Mouse (Mus musculus): ENCODE measurements around the gene Anks1. TPM values are rescaled to one million over a fixed set of nuclear protein-coding genes. Genes with fewer than 3 reads are reported as not detected.
"Not testable (repeated sequence)": the region's sequence is repeated elsewhere in the genome, so short reads cannot be mapped to it uniquely, and the experiment has no call there.

The Anks1 gene
- polyA plus RNA-seq, 1 experiment from 2014 or later: 67.3 TPM

DNA sequence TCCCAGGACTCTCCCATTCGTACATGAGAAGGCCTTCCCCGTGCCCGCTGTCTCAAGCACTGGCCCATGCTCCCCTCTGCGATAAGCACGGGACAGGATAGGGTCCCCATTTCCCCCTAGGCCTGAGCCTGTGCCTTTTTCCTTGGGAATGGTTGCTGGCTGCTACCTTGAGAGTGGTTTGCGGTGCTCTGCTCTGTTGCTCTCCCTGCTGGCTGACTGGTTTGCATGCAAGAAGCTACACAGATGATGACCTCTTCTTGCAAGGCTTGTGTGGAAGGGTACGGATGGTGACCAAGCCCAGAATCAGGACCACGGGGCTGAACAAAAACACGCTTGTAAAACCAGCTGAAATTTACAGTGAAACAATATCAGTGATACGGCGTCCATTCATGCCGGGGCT lies 75.3 kb downstream of the Anks1 start:
- peaks cover 51% of the 10 kb centered on the region for H3K36me3 ChIP-seq
- no peak overlapping the region for H3K4me3 ChIP-seq (replicated peaks)
- no peak overlapping the region for H3K9ac ChIP-seq (replicated peaks)
- no peak for ATAC-seq
- no peaks in the 10 kb centered on the region for H3K27me3 ChIP-seq
- no peak overlapping the region for H3K27ac ChIP-seq
- H3K9me3 ChIP-seq: no peaks in the 10 kb centered on the region
- no peak overlapping the region for H3K4me2 ChIP-seq (replicated peaks)
- 94% methylated on average over 12 of the region's 12 CpGs for WGBS
- no peaks in the 10 kb centered on the region for H3K4me1 ChIP-seq (replicated peaks)

DNA sequence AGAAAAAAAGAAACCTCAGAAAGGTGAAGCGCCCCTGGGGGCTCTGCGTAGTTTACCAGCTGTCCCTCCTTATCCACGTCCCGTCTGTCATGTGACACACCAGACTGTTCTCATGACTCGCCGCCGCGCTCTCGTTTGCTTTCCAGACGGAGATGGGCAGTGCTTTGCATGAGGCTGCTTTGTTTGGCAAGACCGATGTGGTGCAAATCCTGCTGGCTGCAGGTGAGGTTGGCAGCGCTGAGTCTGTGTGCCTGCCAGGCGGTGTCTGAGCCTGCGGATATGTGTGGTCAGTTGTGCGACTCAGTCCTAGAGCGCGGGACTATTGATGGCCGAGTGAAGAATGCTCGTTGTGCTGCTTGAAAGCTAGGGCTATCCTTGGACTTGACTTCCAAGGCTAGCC lies 77.0 kb downstream of the Anks1 start:
- Histone ChIP-seq H3K4me1 (replicated peaks) (0 out of 2 replicates have a peak, but pooled peaks cover 4% of the 10 kb centered on the region), H3K36me3 (peaks cover 50% of the 10 kb centered on the region), H3K9ac (replicated peaks) (no peak overlapping the region), H3K27ac (no peak overlapping the region), H3K4me2 (replicated peaks) (no peak overlapping the region), H3K27me3 (no peaks in the 10 kb centered on the region), H3K4me3 (replicated peaks) (no peak overlapping the region), H3K9me3 (no peaks in the 10 kb centered on the region)
- ATAC-seq: no peak
- 94% methylated on average over 19 of the region's 19 CpGs for WGBS

DNA sequence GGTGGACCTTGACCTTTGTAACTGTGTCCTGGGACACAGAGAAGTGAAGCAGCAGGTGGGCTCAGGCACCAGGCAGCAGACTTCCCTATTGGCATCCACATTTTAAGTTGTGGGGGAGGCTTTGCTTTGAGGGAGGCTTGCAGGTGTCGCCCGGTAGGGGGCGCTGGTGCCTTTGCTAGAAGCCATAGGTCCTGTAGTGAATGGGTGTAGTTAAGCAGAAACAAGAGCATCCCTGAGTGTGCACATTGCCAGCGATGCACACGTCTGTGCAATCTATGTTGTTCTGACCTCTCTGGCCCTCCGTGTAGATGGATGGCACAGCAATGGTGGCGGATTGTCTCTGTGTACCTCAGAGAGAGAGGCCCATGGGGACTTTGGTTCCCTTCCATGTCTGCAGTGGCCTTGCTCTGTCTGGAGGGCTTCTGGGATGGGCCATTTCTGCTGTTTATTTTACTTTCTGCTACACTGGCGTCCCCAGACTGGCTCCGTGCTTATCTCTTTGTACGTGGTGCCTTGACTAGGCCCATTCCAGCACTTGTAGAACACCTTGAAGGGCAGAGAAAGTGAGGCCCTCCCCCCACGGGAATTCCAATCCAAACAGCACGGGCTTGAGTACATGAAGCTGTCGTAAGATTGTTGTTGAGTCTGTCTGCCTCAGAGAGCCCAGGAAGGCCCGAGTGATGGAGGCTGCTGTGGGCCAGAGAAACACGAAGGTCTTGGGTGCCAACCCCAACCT lies 80.9 kb downstream of the Anks1 start:
- 52% methylated on average over 15 of the region's 15 CpGs for WGBS
- peak; percentile 80 for ATAC-seq
- H3K9ac ChIP-seq (replicated peaks): 0 out of 2 replicates have a peak overlapping the region, but pooled peaks have one; percentile 19

DNA sequence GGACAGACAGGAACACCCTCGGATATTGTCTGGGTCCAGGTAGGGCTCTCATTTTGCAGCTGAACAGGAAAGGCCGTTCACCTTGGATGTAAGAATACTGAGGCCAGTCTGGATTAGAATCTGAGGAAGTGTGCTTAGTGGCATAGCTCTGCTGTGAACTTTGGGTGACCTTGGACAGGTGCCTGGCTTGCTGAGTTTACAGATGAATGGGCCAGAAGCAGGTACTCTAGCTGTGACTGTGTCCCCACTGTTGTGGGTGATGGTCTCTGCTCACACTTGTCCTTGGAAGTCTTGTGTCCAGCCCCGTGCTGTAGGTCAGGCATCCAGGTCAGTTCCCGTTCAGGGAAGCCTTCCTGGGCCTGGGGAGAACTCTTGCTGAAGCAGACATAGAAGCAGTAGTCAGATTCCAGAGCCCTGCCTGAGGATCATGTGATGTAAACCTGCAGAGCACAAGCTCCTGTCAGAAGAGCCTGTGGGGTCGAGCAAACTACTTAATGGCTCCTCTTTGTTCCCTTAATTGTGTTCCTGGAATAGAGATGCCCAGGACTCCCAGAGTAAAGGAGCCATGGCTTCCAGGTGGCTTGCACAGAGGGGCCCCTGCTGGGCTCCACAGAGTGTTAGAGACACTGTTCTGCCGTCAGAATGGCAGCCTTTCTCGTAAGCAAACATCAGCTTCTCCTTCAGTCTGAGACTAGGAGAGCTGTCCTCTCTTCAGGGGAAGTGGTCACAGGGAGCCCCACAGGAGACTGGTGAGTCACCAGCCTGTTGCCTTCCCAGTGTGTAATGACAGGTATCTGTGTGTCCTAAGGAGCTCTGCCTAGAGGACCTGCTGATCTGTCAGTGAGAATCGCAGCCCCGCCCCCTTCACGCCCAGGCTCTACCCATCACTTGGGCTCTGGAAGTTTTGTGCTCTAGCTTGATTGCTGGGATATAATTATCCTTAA lies 85.2 kb downstream of the Anks1 start:
- WGBS: 63% methylated on average over 10 of the region's 10 CpGs
- Histone ChIP-seq H3K4me3 (replicated peaks) (no peak overlapping the region), H3K27me3 (no peaks in the 10 kb centered on the region), H3K9ac (replicated peaks) (no peak overlapping the region), H3K27ac (no peak overlapping the region), H3K9me3 (no peaks in the 10 kb centered on the region), H3K4me1 (replicated peaks) (0 out of 2 replicates have a peak, but pooled peaks cover 4% of the 10 kb centered on the region), H3K4me2 (replicated peaks) (no peak overlapping the region), H3K36me3 (peaks cover 65% of the 10 kb centered on the region)
- ATAC-seq: no peak

More for the DNA sequence above, 80.9 kb downstream of the Anks1 start:
- no peaks in the 10 kb centered on the region for H3K27me3 ChIP-seq
- no peak overlapping the region for H3K27ac ChIP-seq
- H3K4me3 ChIP-seq (replicated peaks): no peak overlapping the region
- no peak overlapping the region for H3K4me2 ChIP-seq (replicated peaks)
- H3K36me3 ChIP-seq: peaks cover 70% of the 10 kb centered on the region
- H3K4me1 ChIP-seq (replicated peaks): 0 out of 2 replicates have a peak, but pooled peaks cover 4% of the 10 kb centered on the region
- H3K9me3 ChIP-seq: no peaks in the 10 kb centered on the region

DNA sequence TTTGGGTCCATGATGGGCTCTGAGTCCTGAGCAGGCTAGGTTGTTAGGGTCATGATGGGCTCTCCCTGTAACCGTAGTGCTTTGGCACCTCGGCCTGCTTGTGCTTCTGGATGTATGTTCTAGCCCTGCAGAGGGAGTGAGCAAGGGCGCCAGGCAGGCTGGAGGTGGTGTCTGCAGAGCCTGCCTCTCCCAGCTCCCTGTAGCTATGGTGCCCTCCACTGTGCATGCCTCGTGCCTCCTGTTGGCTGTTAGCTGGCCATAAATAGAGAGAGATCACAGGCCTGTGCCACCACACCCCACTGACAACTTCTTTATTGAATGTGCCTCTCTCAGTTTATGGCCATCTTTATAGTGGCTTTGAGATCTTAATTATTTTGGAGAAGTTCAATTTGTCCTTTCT lies 87.2 kb downstream of the Anks1 start:
- H3K9me3 ChIP-seq: no peaks in the 10 kb centered on the region
- 86% methylated on average over 4 of the region's 4 CpGs for WGBS
- H3K4me3 ChIP-seq (replicated peaks): no peak overlapping the region
- H3K4me2 ChIP-seq (replicated peaks): no peak overlapping the region
- ATAC-seq: no peak
- no peak overlapping the region for H3K27ac ChIP-seq
- H3K4me1 ChIP-seq (replicated peaks): peaks cover 5% of the 10 kb centered on the region; the same call in 1 of the 2 replicates
- peaks cover 66% of the 10 kb centered on the region for H3K36me3 ChIP-seq
- no peak overlapping the region for H3K9ac ChIP-seq (replicated peaks)
- H3K27me3 ChIP-seq: no peaks in the 10 kb centered on the region

DNA sequence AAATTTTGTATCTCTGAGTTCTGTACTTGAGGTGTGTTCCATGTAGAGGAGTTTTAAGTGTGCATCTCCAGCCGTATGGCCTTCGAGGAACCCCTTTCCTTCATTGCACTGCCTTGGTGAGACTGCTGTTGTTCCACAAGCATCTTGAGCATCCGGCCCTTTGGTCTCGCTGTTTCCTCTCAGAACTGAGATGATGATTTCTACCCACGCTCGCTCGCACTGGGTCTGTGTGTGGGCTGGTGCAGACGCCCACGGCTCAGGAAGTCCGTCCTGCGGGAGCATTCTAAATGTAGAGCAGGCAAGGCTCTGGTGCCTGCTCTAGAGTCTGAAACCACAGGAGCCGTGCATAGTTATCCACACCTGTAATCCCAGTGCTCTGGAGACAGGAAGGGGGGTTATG lies 88.1 kb downstream of the Anks1 start:
- H3K9ac ChIP-seq (replicated peaks): no peak overlapping the region
- no peaks in the 10 kb centered on the region for H3K27me3 ChIP-seq
- H3K4me1 ChIP-seq (replicated peaks): peaks cover 6% of the 10 kb centered on the region
- no peak overlapping the region for H3K4me2 ChIP-seq (replicated peaks)
- H3K4me3 ChIP-seq (replicated peaks): no peak overlapping the region
- WGBS: 92% methylated on average over 12 of the region's 12 CpGs
- no peak for ATAC-seq
- H3K9me3 ChIP-seq: no peaks in the 10 kb centered on the region
- peaks cover 59% of the 10 kb centered on the region for H3K36me3 ChIP-seq
- no peak overlapping the region for H3K27ac ChIP-seq

DNA sequence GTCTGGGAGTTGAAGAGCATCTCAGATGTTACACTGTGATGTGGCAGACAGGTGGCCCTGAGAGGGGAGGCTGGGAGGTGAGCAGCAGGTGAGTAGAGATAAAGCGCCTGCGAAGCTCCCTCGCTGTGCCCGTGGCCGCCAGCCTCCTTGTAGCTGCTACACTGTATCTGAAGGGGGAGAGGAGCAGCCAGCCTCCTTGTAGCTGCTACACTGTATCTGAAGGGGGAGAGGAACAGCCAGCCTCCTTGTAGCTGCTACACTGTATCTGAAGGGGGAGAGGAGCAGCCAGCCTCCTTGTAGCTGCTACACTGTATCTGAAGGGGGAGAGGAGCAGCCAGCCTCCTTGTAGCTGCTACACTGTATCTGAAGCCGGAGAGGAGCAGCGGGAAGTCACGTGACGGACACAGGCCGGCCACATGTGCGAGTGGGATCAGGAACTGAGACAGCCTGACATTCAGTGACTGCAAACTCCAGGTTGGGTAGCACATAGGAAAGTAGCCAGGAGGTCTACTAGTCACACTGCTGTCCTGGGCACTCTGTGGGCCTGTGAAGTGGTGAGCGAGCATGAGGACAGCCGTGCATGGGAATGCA lies 90.7 kb downstream of the Anks1 start:
- peak overlapping the region; percentile 21; the same call in 1 of the 2 replicates for H3K27ac ChIP-seq
- H3K36me3 ChIP-seq: peaks cover 51% of the 10 kb centered on the region
- not testable (repeated sequence) for H3K4me3 ChIP-seq (replicated peaks); H3K4me1 ChIP-seq (replicated peaks); H3K4me2 ChIP-seq (replicated peaks); ATAC-seq; H3K9ac ChIP-seq (replicated peaks); H3K27me3 ChIP-seq; H3K9me3 ChIP-seq
- WGBS: 88% methylated on average over 13 of the region's 13 CpGs

DNA sequence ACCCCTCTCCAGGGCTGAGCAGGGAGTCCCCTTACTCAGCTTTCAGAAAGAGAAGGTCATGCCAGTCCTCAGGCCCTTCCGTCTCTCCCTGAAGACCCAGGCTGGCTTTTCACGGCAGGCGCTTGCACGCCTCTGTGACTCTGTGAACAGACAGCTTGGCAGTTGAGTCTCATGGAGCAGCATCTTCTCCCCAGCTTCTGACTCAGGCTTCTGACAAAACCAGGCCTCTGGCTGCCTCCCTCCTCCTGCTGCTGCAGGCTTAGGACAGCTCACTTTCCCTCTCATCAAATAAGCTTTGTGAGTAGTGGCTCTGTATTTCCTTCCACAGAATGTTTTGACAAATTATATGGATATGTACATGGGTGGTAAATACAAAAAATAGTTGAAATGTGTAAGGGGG lies 91.3 kb downstream of the Anks1 start:
- Histone ChIP-seq H3K27me3 (no peaks in the 10 kb centered on the region), H3K9me3 (no peaks in the 10 kb centered on the region), H3K27ac (peak overlapping the region; percentile 21; the same call in 1 of the 2 replicates), H3K4me2 (replicated peaks) (no peak overlapping the region), H3K4me1 (replicated peaks) (peaks cover 9% of the 10 kb centered on the region), H3K4me3 (replicated peaks) (no peak overlapping the region), H3K36me3 (peaks cover 46% of the 10 kb centered on the region), H3K9ac (replicated peaks) (no peak overlapping the region)
- ATAC-seq: no peak
- 46% methylated on average over 4 of the region's 4 CpGs for WGBS

DNA sequence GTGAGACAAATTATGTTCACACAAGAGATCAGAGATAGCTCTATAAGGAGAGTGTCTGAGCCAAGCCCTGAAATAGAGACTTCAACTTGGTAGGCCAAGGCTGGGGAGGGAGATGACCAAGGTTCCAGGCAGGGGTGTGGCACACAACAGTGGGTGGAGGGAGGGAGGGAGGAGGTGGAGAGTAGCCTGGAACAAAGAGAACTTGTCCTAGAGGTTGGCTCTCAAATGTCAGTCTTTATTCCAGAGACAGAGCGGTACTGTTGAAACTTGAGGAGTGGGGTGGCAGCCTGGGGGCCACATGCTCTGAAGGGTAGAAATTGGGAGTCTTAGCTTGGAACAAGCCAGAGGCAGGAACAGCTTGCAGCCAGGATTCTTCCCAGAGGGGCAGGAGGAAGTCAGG lies 91.7 kb downstream of the Anks1 start:
- Histone ChIP-seq H3K36me3 (peaks cover 46% of the 10 kb centered on the region), H3K9me3 (no peaks in the 10 kb centered on the region), H3K27ac (no peak overlapping the region), H3K4me2 (replicated peaks) (no peak overlapping the region), H3K27me3 (no peaks in the 10 kb centered on the region), H3K9ac (replicated peaks) (no peak overlapping the region), H3K4me3 (replicated peaks) (no peak overlapping the region), H3K4me1 (replicated peaks) (peaks cover 14% of the 10 kb centered on the region)
- 40% methylated on average over 1 of the region's 1 CpGs for WGBS
- no peak; the same call in 1 of the 2 replicates for ATAC-seq

DNA sequence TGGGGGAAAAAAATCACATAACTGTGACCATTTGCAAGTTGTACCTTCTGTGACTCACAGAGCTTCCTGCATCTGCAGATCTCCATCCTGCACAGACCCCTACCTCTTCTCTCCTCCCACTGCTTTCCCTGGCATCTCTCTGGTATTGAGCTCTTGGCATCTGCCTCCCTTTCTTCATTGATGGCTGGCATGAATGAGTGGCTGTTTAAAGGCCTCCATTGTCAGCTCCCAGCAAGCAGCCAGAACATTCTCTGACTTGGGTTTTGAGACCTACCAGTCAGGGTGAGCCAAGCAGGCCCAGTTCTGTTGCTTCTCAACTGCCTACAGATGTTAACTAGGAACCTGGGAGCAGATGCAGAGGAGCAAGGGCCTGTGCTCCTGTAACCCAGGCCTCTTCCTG lies 96.3 kb downstream of the Anks1 start:
- H3K27ac ChIP-seq: no peak overlapping the region
- no peak for ATAC-seq
- peaks cover 31% of the 10 kb centered on the region for H3K36me3 ChIP-seq
- H3K4me3 ChIP-seq (replicated peaks): no peak overlapping the region
- H3K4me1 ChIP-seq (replicated peaks): peaks cover 37% of the 10 kb centered on the region
- H3K9ac ChIP-seq (replicated peaks): no peak overlapping the region
- H3K9me3 ChIP-seq: no peaks in the 10 kb centered on the region
- no peaks in the 10 kb centered on the region for H3K27me3 ChIP-seq
- no peak overlapping the region for H3K4me2 ChIP-seq (replicated peaks)

DNA sequence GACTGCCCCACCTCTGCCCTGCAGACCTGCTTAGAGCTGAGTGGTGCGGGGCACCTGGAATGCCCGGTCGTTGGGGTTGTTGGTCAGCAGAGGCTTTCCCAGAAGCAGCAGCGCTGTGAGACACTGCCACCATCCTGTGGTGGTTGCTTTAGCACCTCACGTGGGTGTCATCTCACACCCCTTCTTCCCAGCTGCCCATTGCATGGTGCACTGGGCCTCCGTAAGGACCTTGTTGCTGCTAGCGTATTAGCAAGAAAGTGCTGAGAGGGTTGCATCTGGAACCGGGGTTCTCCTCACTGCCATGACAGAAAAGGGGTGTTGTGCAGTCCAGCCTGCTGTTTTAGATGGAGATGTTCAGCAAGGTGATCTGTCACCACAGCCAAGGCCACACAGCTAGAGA lies 97.1 kb downstream of the Anks1 start:
- Histone ChIP-seq H3K4me2 (replicated peaks) (no peak overlapping the region), H3K27ac (no peak overlapping the region), H3K9me3 (no peaks in the 10 kb centered on the region), H3K36me3 (peaks cover 35% of the 10 kb centered on the region), H3K9ac (replicated peaks) (no peak overlapping the region), H3K27me3 (no peaks in the 10 kb centered on the region), H3K4me1 (replicated peaks) (peaks cover 37% of the 10 kb centered on the region), H3K4me3 (replicated peaks) (no peak overlapping the region)
- ATAC-seq: no peak
- WGBS: 92% methylated on average over 8 of the region's 8 CpGs

DNA sequence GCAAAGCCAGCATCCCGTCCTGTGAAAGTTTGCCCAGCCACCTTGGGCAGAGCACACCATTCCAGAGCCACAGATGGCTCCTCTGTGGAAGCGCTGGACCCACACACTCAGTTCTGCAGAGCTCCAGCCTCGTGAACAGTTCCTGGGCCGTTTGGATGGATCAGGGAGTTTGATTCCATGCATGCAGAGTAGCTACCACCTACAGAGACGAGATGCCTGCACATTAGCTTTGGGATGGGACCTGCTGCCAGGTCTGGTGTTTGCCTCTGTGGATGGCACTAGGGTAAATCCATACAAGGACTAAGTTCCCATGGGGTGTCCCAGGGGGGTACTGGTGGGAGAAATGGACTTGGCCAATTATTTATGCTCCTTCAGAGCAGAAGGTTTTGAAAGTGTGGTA lies 97.5 kb downstream of the Anks1 start:
- no peak overlapping the region; the same call in 1 of the 2 replicates for H3K9ac ChIP-seq (replicated peaks)
- no peaks in the 10 kb centered on the region for H3K9me3 ChIP-seq
- peaks cover 35% of the 10 kb centered on the region for H3K36me3 ChIP-seq
- no peak overlapping the region for H3K4me3 ChIP-seq (replicated peaks)
- H3K4me1 ChIP-seq (replicated peaks): peaks cover 37% of the 10 kb centered on the region
- 64% methylated on average over 5 of the region's 5 CpGs for WGBS
- ATAC-seq: no peak
- H3K4me2 ChIP-seq (replicated peaks): no peak overlapping the region
- H3K27me3 ChIP-seq: no peaks in the 10 kb centered on the region
- peak overlapping the region; percentile 1; the same call in 1 of the 2 replicates for H3K27ac ChIP-seq
